Mouse (Mus musculus): Measurements from ENCODE around the gene Snapc1. TPM values are rescaled to one million over a fixed set of nuclear protein-coding genes. Genes with fewer than 3 reads are reported as not detected.

The Snapc1 gene
- total RNA-seq, 2 experiments from 2014 or later = 9.9 to 11.4 TPM

DNA sequence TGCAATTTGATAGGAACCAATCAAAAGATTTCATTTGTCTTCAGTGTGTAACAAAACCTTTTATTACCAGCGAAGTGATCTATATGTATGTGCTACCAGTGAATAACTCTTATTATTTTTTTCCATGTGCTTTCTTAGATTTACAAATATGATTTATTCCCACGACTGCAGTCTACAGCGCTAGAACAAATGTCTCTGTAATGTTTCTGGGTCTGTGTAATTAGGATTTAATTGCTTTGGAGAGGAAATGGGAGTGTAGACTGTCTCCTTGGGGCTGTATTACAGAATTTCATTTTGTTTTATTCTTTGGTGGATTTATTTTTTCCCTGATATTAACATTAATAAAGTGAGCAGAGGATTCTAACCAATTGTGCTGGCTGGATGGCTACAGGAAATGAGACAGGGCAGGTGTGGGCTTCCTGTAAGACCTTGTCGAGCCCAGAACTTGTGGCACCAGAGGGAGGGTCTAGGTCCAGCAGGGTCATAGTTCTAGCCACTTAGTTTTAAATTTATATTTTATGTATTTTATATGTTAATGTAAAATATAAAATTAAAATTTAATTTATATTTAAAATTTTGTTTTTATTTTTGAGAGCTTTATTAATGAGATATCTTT, 24.2 kb downstream of the Snapc1 start:
- no peak for DNase-seq (ENCODE audit: low spot score)
- intact Hi-C loops (cut with DNase I) = loop anchor here (2.0 kb wide), 1 partner anchor 284 kb away; no protein-coding TSS in a partner anchor

DNA sequence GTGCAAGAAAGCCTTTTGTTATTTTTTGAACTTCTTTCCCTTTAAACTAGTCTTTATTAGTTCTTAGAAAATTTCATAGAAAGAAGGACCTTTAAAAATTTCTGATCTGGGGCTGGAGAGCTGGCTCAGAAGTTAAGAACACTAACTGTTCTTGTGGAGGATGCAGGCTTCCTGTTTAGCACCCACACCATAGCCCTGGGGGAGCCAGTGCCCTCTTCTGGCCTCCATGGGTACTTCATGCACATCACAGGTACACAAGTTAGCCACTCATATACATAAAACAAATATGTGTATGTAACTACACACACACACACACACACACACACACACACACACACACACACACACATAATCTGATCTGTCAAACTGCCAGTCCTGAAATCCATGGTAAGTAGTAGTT, 25.3 kb downstream of the Snapc1 start:
- DNase-seq (ENCODE audit: low spot score) = no peak
- intact Hi-C loops (cut with DNase I) = loop anchor here (2.0 kb wide), 1 partner anchor 285 kb away; no protein-coding TSS in a partner anchor

DNA sequence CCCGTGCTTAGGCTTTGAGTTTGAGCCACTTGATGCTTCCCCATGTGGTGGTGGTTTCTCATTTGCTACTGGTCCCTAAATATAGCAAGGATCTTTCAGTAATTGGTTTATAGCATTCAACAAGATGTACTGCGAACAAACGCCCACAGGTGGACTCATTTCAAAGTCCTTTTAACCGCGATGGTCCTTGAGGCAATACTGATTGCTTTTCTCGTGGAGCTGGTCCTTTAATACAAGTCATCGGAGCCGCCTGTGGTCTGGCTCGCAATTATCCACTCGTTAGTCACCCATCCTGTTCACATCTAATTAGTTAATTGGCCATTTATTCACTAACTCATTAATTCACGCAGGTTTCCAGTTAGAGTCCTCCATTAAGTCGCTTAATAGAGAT, 32.6 kb downstream of the Snapc1 start:
- no peak for DNase-seq (ENCODE audit: low spot score)
- intact Hi-C loops (cut with DNase I) = no loop called here

DNA sequence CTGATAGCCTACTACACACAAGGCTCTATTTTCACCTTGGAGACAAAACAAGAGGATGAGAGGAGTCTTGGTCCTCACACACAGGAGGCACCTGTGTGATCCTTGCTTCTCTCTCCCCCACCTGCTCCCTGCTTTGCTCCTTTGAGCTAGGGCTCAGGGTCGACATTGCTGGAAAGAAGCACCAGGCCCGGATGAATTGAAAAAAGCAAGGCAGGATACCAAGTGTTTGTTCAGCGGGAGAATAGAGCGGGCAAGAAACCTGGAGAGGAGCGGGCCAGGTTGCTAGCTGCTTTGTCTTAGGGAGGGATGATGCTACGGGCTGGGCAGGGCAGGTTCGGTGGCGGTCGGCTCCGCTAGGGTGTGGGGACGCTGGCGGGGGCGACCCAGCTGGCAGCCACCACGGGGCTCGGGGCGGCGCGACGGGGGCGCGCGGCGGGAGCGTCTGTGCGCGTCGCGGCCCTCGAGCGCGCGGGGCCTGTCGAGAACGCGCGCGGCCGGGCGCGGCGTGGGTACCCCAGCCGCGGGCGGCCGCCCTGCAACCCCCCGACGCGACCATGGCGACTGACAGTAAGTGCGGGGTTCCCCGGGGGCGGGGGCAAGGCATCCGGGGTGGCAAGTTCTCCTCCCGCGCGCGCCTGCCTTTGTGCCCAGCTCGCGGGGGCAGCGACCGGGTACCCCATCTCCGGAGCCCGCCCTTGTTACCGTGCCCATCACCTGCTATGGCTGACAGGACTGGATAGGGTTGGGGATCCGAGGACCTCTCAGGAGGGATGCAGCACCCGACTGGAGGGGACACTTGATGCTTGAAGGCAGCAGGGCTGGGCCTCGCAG, 33.2 kb downstream of the Snapc1 start, which contains the start of gene Syt16:
TSS of gene Syt16 (plus strand) at position 365 of the 831 bp plus-strand sequence.
- intact Hi-C loops (cut with DNase I) = no loop called here
- DNase-seq (ENCODE audit: low spot score) = no peak

DNA sequence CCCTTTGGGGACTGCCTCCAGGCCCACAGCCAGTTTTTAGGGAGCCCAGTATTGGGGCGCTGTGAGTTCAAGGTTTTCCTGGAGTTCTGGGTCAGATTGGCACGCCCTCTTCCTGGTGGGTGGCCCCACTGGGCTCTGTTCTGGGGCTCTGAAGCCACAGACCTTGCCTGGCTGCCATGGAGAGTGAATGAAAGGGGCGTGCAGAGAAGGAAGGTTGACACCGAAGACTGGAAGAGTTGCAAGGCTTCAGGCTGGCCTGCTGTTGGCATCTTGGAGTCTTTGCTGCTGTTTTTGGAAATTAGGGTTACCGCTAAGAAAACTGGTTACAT, 33.8 kb downstream of the Snapc1 start:
- intact Hi-C loops (cut with DNase I) = no loop called here
- no peak for DNase-seq (ENCODE audit: low spot score)

DNA sequence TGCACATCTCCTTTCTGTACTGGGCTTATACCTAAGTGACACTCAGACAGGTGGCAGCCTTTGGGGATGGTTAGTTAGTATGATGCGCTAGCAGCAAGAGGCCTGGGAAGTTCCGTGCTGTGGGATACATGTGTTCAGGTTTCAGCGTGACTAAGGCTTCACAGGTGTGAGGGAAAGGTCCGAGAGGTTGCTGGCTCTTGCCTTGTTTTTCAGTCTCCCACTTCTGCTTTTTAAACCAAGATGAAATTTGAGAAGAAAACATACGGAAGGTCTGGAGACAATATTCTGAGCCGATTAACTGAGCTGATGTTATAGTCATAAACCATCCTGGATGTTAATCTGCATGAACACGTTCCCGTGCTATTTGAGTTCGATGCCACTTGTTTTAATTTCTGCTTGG, 38.2 kb downstream of the Snapc1 start:
- no peak for DNase-seq (ENCODE audit: low spot score)
- intact Hi-C loops (cut with DNase I) = no loop called here

DNA sequence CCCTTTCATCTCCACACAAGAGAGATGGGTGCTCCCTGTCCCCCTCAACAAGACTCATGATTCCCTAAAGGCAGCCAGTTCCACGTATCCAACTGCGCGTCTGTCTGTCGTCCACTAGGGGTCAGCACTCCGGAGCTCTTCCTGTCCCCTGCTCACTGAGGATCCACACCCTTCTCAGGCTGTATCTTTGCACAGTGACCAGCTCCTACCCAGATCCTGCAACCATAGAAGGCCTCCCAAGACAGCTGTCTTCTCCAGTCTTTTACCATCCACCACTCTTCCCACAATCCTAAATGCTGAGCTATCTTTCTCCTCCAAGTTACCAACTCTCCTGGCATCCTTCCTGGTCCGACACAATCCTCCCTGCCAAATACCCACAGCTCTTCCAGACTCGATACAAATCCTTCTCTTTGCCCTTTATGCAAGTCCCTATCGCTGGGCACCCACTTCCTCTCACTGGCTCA, 45.2 kb downstream of the Snapc1 start:
- DNase-seq (ENCODE audit: low spot score) = no peak
- intact Hi-C loops (cut with DNase I) = loop anchor here (1.0 kb wide), 1 partner anchor 305 kb away; no protein-coding TSS in a partner anchor

DNA sequence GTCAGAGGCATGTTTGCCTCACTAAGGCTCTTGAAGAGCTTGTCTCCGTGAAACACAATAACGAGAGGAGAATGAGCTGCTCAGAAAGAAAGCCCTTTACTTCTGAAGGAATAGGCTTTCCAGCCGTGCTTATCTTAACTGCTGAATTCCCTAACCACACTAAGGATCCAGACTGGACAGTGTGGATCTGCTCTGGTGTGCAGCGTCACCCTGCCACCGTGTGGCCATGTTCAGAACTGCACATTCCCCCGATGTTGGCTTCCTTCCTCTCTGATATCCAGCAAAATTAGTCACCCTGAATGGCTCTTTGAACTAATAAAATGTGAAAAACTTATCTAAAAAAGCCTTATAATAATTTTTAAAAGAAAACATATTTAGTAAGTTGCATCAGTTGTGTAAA, 49.5 kb downstream of the Snapc1 start:
- intact Hi-C loops (cut with DNase I) = loop anchor here (1.0 to 5.0 kb wide), 3 partner anchors 279 to 451 kb away; no protein-coding TSS in a partner anchor
- peak; percentile 46 for DNase-seq (ENCODE audit: low spot score)

DNA sequence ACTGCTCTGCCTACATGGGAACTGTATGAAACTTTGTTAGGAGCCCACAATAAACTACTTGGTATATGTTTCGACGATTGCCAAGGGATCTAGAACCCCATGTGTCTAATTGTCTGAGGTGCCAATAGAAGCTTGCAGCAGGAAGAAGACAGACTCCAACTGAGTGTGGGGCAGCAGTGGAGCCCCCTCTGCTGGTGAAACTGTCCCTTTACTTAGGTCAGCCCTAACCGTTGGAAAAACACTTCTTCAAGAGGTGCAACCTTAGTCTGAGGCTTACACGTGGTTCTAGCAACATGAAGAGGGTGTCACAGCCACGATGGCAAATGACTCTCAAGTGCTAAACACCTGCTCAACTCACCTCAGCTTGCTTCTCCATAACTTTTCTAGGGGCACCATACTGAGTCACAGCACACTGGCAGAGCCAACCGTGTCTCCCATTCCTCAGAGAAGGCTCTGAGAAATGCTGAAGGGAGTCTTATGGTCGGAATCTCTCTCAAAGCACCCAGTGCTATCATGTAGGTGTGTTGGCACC, 50.5 kb downstream of the Snapc1 start:
- intact Hi-C loops (cut with DNase I) = loop anchor here (5.0 kb wide), 2 partner anchors 277 to 453 kb away; no protein-coding TSS in a partner anchor
- DNase-seq (ENCODE audit: low spot score) = no peak

DNA sequence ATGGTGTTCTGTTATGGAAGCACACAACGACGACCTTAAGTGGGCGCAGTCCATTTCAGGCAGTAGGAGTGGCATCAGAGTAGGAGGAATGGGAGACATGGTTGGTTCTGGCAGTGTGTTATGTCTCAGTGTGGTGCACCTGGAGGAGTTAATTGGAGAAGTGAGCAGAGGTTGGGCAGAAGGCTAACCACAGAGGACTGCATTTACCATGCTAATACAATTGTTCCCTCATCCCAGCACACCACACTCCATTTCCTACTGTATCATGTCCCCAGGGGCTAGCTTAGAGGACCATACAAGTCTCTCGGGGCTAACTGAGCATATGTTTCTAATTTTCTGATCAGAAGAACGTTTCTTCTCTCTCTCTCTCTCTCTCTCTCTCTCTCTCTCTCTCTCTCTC, 51.2 kb downstream of the Snapc1 start:
- no peak for DNase-seq (ENCODE audit: low spot score)
- intact Hi-C loops (cut with DNase I) = no loop called here

DNA sequence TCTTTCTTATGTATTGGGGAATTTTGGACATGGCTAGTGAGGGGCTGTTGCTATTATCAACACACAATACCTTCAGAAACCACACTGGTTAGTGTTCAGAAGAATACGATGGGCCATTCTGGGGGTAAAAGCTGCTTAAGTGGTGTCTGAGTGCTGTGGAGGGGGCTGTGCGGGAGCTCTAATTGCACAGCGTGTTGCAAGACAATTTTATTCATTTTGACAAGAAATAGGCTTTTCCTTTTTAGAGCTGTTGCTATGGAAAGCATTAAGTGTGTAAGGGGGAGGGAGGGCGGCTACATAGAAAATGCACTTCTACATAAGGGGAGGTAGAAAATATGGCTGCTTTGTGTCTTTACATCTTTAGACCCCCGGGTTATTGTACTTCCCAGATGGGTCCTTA, 59.0 kb downstream of the Snapc1 start:
- DNase-seq (ENCODE audit: low spot score) = no peak
- intact Hi-C loops (cut with DNase I) = no loop called here

DNA sequence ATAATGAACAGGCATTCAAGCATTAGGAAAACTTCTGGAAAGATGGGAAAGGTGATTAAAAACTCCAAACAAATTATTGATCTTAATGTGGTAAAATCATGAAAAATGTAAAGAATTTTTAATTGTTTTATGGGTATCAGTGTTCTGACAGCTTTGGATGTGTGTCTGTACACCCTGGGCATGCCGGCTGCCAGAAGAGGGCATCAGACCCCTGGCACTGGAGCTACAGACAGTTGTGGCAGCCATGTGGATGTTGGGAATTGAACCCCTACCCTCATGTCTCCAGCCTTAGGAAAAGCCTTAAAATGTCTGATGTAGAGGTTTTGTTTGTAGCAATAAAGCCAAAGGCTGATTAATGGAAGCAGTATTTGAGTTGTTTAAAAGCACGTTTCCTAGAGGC, 60.6 kb downstream of the Snapc1 start:
- no peak for DNase-seq (ENCODE audit: low spot score)
- intact Hi-C loops (cut with DNase I) = no loop called here

Other genes with a start within 250 kb of the Snapc1 start
- 10 to 100 TPM; 49.5 to 56.0 TPM for gene Hif1a, start 63.1 kb upstream of the Snapc1 start, total RNA-seq (2021)
- gene Gm49321, start 26.8 kb upstream of the Snapc1 start, total RNA-seq (2021) = 1 to 10 TPM; 6.7 to 7.2 TPM
- gene Syt16, start 33.2 kb downstream of the Snapc1 start, total RNA-seq (2021) = not detected

Measured in heart, postnatal 25 days (tissue).